Mouse (Mus musculus) ES-E14 (cell line): Measurements from ENCODE around the gene B2m.

Source experiments
- CHD2 ChIP-seq: IDR thresholded peaks from 2 replicates; pipeline ENCODE4 v1.6.1; 2014; ENCODE audit warnings: mild to moderate bottlenecking, low read depth, low read length, inconsistent platforms
- HCFC1 ChIP-seq: IDR thresholded peaks from 2 replicates; pipeline ENCODE4 v1.6.1; 2012; ENCODE audit warnings: low read length, inconsistent platforms, borderline replicate concordance; ENCODE audit not compliant: insufficient read depth
- MAFK ChIP-seq: IDR thresholded peaks from 2 replicates; pipeline ENCODE4 v1.6.1; 2014; ENCODE audit warnings: mild to moderate bottlenecking, low read depth, low read length, inconsistent platforms; ENCODE audit not compliant: insufficient read depth
- ZC3H11A ChIP-seq: IDR thresholded peaks from 2 replicates; pipeline ENCODE4 v1.6.1; 2012; ENCODE audit warnings: low read depth, mild to moderate bottlenecking, inconsistent platforms, low read length, borderline replicate concordance
- ZNF384 ChIP-seq: IDR thresholded peaks from 2 replicates; pipeline ENCODE4 v1.6.1; 2012; ENCODE audit warnings: low read depth, low read length, inconsistent platforms

DNA sequence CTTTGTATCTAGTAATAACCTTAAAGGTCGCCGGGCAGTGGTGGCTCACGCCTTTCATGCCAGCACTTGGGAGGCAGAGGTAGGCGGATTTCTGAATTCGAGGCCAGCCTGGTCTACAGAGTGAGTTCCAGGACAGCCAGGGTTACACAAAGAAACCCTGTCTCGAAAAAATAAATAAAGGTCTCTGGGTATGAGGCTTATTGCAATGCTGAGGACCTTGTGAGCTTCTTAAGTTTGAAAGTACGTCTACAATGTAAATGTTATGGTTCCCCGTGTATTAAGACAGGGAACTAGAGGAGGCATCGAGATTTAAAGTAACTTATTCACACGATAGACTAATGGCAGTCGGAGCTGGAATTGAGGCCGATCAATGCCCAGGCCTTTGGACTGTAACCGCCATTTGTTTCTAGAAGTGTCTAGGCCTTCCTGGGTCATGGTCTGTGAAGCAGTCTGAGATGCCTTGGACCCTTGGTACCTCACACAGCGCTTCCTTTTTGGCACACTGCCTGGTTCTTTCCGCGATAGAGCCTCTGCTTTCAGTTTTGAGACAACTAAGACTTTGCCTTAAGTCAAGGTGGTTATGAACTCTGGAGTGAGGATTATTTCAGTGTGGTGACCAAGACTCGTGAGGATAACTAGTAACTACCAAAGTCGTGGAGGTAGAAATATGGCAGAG, 894 bp downstream of the B2m start:
- TF ChIP-seq ZC3H11A (no peak), HCFC1 (no peak), CHD2 (no peak), MAFK (no peak), ZNF384 (no peak)
